Mouse (Mus musculus) gastrocnemius, adult 18-20 months (tissue): ENCODE results near the gene Scnn1a. TPM values are rescaled to one million over a fixed set of nuclear protein-coding genes. Genes with fewer than 3 reads are reported as not detected.
A peak's percentile ranks its signal among the peaks of the same experiment; 100 is the strongest.
"Not testable (repeated sequence)": the region's sequence is repeated elsewhere in the genome, so short reads cannot be mapped to it uniquely, and the experiment has no call there.

Source experiments
- DNase-seq: peaks from one replicate; pipeline ENCODE4 v3.0.0; 2021; ENCODE audit warnings: low spot score
- long read RNA-seq, 2 experiments: library from polyadenylated mRNA; stranded (forward); transcript quantifications; one replicate each; pipeline ENCODE4 v2.0.0; 2021
- total RNA-seq, 2 experiments: library from RNA; stranded (reverse); gene quantifications; 2 replicates each; pipeline ENCODE4 v1.2.3; 2021

Scnn1a gene
- under 1 TPM; 0.19 to 0.25 TPM for total RNA-seq
- long read RNA-seq, experiment 1, result 0 reads
- long read RNA-seq, experiment 2, result 0 reads

GRCm38 (mm10) chr6:125320323-125320722 lies at the start of gene Scnn1a:
TSS of gene Scnn1a (plus strand) at chr6:125320659.
- no peak for DNase-seq

GRCm38 (mm10) chr6:125271455-125272227 lies 48.8 kb upstream of the Scnn1a start:
- peak; percentile 95 for DNase-seq

- no peak for DNase-seq
These were observed 48.2 kb upstream of the Scnn1a start for GRCm38 (mm10) chr6:125272228-125272785.

- DNase-seq, result no peak
These were observed 45.5 kb upstream of the Scnn1a start for GRCm38 (mm10) chr6:125274841-125275563.

GRCm38 (mm10) chr6:125279729-125280128 lies 40.7 kb upstream of the Scnn1a start:
- DNase-seq, result no peak

GRCm38 (mm10) chr6:125282721-125283120 lies 37.7 kb upstream of the Scnn1a start:
- not testable (repeated sequence) for DNase-seq

GRCm38 (mm10) chr6:125284250-125284649 lies 36.2 kb upstream of the Scnn1a start:
- DNase-seq, result no peak

GRCm38 (mm10) chr6:125284751-125285150 lies 35.7 kb upstream of the Scnn1a start:
- no peak for DNase-seq

- no peak for DNase-seq
These were observed 34.6 kb upstream of the Scnn1a start, which contains the start of gene Tuba3a for GRCm38 (mm10) chr6:125285890-125286289. TSS of gene Tuba3a (minus strand) at chr6:125286042.

- DNase-seq, result no peak
These were observed 33.5 kb upstream of the Scnn1a start for GRCm38 (mm10) chr6:125286944-125287343.

GRCm38 (mm10) chr6:125288730-125289129 lies 31.7 kb upstream of the Scnn1a start:
- no peak for DNase-seq

- DNase-seq, result no peak
These were observed 29.1 kb upstream of the Scnn1a start for GRCm38 (mm10) chr6:125291329-125291728.

GRCm38 (mm10) chr6:125292256-125292655 lies 28.2 kb upstream of the Scnn1a start:
- DNase-seq, result no peak

- DNase-seq, result no peak
These were observed 26.4 kb upstream of the Scnn1a start for GRCm38 (mm10) chr6:125294049-125294448.

GRCm38 (mm10) chr6:125297149-125297820 lies 23.2 kb upstream of the Scnn1a start:
- DNase-seq, result no peak

- no peak for DNase-seq
These were observed 19.5 kb upstream of the Scnn1a start for GRCm38 (mm10) chr6:125300982-125301381.

GRCm38 (mm10) chr6:125302231-125302982 lies 18.1 kb upstream of the Scnn1a start:
- DNase-seq, result no peak

- no peak for DNase-seq
These were observed 17.2 kb upstream of the Scnn1a start for GRCm38 (mm10) chr6:125303242-125303641.

- DNase-seq, result not testable (repeated sequence)
These were observed 16.1 kb upstream of the Scnn1a start for GRCm38 (mm10) chr6:125304408-125304807.

- no peak for DNase-seq
These were observed 15.0 kb upstream of the Scnn1a start for GRCm38 (mm10) chr6:125305465-125305864.

GRCm38 (mm10) chr6:125307091-125307490 lies 13.4 kb upstream of the Scnn1a start:
- no peak for DNase-seq
